Mouse (Mus musculus): ENCODE data around the gene Itga8.

Gene Itga8

DNA sequence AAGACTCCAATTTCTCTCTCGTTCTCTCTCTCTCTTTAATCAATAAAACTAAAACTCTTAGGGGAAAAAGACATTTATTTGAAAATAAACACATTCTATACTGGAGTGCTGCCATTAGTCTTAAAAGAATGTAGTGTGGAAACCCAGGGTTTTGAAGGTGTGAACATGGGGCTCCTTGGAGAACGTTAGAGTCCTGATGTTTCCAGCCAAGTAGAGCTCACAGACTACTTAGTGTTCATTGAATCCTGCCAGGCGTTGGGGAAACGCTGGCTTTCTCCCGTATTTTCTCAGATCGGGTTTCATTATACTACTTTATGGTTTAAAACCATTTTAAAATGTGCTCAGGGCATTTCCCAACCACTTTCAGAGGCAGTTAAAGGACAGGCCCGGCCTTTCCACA lies 103.0 kb downstream of the Itga8 start:
- DNase-seq (ENCODE audit: low read depth, low spot score) = no peak

DNA sequence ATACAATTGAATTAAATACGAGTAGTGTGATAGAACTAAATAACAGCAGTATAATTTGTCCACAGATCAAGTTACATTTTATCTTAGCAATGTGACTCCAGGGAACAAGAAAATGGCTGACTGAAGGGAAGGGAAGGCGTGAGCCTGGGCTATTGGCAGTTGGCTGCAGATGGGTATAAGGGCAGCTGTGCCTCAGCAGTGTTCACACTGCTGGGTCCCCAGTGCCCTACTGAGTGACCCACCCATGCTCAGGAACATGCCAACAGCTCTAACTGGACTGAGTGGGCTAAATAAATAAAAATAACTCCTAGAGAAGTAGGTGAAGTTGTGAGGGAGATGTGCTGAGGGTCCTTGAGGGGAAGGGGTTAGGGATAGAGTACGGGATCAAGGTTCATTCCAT lies 103.5 kb downstream of the Itga8 start:
- no peak for DNase-seq (ENCODE audit: low read depth, low spot score)

DNA sequence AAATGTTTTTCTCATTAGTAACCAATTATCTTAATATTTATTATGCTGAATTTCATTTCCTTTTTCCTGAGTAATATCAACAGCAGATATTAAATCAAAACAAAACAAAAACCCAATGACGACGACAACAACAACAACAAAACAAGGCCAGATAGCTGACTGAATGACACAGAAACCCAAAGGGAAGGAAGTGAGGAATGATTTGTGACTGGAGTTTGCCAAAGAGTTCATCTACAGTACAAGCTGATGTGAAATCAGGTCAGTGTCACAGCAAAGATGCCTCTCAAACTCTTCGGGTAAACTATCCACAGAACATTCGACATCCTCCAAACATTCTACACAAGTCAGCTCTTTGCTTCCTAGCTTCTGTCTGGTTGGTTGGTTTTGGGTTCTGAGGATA lies 104.0 kb downstream of the Itga8 start:
- no peak for DNase-seq (ENCODE audit: low read depth, low spot score)

DNA sequence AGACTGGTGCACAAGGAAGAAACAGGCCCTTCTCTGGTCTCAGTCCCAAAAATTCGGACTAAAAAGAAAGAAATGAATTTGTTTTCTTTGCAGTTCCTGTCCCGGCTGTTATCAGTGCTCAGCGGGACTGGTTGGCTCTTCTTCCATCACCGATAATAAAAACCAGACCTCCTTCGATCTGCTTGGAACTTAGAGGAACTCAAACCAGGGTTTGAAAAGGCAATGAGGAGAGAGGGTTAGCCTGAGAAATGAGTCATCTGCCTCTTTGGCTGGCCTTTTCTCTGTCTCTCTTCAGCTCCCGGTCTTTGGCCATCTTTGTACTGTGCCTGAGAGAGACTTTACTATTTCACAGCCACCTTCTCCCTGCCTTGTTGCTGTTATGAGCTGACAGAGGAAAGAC lies 112.7 kb downstream of the Itga8 start:
- DNase-seq (ENCODE audit: low read depth, low spot score) = no peak

DNA sequence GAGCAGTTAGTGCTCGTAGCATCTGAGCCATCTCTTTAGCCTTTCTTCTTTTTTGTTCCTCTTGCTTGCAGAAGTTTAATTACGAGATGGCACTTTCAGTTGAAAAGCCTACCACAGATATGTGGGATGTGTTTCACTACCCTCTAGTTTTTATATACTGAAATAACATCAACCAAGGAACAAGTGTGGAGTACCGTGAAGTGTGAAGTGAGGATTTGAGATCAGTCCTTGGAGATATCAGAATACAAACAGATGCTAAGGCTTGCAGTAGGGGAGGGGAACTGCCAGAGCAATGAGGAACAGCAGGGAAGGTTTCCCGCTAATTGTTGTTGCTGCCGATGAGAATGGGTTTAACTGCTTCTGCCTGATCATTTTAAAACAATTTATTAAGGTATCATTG lies 114.1 kb downstream of the Itga8 start:
- DNase-seq (ENCODE audit: low read depth, low spot score) = no peak

DNA sequence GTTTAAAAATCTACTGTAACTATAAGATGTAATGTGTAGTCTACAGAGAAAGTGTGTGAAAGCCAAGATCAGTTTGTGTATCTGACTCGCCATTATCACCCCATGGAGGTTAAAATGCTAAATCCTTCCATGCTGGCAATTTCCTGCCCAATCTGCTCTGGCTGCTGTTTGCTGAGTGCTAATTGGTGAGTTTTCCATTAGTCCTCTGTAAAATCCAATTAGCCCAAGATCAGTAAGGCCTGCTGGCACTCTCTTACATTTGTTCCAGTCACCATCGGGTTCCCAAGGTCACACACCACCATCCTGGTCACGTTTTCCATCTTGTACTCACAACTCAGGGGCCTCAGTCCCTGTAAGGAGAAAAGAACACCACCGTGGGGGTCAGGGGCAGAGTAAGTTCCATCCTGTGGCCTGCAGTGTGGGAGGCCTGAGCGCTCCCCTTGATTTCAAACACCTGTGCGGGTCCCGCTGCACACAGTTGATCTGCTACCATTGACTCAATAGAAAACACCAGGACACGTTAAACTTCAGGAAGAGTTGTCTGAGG lies 119.2 kb downstream of the Itga8 start:
- peak; percentile 69 for DNase-seq (ENCODE audit: low read depth, low spot score)

DNA sequence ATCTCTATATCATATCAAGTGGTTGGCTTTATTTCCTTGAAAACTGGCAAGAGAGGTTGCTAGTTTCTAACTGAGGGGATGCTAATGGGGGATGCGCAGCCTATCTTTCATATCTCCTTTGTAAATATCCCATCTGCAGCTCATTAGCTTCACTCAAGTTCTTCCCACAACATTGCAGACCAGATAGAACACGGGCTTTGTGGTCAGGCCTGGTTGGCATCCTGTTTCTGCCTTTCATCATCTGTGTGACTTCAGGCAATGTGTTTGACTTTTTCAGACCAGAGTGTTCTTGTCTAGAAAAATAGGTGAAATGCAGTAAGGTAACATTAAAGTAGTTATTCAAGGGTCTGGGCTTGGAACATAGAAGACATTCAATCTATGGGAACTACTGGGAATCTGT lies 121.1 kb downstream of the Itga8 start:
- no peak for DNase-seq (ENCODE audit: low read depth, low spot score)

DNA sequence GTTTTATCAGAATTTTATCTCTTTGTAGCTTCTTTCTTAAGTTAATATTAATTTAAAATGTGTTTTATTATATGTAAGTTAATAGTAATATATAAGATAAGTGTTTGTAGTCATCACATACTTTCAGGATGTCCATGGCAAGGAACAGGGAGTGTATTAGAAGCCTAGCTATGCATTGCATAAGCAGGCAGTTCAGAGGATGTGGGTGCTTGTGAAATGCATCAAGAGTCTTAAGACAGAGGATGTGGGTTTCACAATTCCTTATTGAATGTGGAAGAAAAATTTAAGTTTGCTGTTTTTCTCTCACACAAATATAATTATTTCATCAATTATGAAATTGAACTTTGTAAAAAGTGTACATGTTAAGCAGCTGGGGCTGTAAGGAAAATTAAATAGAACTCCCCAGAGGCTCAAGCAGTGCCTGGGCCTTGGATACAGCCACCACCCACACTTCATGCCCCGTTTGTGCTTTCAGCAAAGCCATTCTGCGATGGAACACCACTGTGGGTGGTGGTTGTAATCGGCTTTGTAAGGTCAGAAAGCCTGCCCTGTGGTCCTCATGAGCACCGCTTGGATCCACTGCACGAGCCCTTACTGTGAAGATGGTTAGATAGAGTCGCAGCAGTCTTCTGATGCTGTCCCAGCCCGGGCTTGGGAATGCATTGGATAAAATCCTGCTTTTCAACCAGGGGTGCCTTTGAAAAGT lies 126.8 kb downstream of the Itga8 start:
- no peak for DNase-seq (ENCODE audit: low read depth, low spot score)

DNA sequence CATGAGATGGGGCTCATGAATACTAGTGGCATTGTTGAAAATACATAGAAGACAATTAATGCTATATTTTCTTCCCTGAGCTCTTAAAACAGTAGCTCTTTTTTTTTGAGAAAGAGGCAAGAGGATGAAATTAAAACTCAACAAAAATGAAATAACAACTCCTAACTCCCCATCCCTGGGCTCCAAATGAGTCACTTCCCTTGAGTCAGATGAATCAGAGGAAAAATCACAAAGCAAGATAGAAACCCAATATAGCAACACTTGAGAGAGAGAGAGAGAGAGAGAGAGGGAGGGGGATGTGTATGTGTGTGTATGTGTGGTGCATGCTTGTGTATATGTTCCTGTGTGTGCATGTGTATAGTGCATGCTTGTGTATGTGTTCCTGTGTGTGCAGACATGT lies 131.5 kb downstream of the Itga8 start:
- DNase-seq (ENCODE audit: low read depth, low spot score) = no peak

DNA sequence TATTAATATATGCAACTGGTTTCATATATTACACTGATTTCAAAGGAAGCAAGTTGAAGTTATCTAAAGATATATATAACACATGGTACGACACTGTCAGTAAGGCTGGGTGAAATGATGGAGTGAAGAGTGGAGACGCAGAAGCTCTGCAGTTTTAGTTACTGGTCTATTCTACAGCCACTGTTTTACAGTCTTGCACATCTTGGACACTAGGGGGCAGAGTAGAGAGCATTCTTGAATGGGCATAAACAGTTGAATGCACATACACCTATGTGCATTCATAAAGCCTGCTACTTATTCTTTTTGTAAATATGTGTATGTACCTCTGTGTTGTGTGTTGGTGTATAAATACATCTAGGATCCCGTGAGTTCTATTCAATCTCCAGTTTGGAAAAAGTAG lies 141.2 kb downstream of the Itga8 start:
- DNase-seq (ENCODE audit: low read depth, low spot score) = peak; percentile 39

DNA sequence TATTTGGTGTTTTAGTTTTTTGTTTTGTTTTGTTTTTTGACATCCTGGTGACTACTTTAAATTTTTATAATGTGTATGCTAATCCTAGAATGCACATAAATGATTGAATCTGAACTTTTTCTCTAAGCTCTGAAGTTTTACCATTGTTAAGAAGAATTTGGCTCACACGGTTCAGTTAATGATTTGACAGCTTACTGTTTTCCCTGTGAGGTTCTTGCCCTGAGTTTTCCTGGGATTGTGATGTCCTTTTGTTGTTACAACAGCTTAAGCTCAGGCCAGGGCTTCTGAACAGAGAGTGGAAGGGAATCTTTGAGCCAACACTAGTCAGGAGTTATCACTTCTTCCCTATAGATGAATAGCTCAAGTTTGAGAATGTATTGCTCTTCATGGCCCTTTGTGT lies 144.7 kb downstream of the Itga8 start:
- no peak for DNase-seq (ENCODE audit: low read depth, low spot score)

DNA sequence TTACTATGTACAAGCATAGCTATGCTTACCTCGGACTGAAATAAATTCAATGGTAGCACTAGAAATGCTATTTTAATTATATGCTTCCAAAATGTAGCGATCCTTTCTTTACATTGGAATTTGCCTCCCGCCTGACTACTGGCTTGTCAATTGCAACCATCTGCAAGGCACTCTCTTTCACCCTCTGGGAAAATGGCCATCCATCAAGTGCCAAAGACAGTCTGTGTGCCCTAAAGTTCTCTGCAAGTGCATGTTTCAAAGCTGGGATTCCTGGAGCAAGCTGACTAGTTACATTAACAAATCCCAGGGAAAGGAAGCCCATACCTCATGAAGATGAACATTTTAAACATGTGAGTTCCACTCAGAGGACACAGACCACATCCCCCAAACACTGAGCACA lies 145.3 kb downstream of the Itga8 start:
- DNase-seq (ENCODE audit: low read depth, low spot score) = peak; percentile 28

DNA sequence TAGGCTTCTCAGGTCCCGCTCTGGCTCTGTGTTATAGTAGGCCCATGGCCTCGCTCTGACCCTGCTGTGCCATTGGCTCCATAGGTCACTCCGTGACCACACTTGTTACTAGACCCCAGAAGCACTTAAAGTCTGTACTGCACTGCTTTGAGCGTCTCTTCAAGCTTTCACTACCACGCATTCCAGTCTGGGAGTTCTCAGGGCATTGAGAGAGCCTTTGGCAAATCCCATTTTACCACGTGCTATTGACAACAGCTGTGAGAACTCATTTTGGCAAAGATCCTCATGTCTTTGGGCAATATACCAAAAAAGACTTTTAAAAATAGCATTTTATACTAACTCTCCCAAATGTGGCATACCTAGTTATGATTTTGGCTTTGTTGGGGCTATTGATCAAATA lies 147.0 kb downstream of the Itga8 start:
- DNase-seq (ENCODE audit: low read depth, low spot score) = no peak

DNA sequence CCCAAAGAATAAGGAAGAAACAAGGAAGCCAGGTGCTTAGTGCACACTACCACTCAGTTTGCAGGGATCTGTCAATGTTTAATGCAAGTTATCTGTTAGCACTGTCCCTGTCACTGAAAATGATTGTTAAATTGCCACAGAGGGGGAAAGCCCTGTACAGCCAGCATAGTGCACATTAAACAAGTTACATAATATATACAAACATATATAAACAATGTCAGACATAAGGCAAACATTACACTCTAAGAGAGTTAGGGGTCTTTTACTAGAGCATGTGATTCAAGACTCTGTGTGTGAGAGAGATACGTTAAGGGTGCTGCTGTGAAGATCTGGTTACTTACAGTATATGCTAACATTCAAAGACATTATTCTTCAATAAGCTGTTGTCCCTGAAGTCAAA lies 148.2 kb downstream of the Itga8 start:
- no peak for DNase-seq (ENCODE audit: low read depth, low spot score)

DNA sequence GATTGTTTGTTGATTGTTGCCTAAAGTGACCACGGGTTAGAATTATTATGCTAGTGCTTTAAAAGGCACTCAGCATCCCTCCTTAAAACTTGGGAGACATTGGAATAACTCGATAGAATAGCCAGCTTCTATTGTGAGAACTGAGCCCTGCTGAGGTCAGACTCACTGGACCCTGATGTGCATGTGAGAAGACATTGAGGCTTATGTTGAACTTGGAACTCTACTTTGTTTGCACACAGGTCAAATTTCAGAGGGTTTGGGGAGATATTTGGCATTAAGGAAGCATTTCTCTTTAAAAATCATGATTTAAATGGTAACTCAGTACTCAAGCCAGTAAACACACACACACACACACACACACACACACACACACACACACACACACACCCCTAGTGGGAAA lies 153.8 kb downstream of the Itga8 start:
- no peak for DNase-seq (ENCODE audit: low read depth, low spot score)

DNA sequence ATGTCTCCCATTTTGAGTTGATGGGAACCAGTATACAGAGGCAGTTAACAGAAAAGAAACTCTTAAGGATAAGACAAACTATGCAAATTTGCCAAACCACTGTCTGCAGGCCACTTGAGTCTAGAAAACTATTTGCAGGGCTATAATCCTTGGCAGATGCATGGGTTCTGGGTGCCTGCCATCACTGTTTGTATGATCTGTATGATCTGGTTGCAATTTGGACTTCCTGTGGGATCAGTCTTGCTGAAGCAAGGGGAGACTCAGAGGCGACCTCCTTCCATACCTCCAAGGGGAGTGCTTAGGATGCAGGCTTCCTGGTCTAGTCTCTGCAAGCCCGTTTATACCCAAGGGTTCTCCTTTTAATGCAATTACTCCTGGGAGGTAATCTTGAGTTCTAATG lies 155.1 kb downstream of the Itga8 start:
- no peak for DNase-seq (ENCODE audit: low read depth, low spot score)

DNA sequence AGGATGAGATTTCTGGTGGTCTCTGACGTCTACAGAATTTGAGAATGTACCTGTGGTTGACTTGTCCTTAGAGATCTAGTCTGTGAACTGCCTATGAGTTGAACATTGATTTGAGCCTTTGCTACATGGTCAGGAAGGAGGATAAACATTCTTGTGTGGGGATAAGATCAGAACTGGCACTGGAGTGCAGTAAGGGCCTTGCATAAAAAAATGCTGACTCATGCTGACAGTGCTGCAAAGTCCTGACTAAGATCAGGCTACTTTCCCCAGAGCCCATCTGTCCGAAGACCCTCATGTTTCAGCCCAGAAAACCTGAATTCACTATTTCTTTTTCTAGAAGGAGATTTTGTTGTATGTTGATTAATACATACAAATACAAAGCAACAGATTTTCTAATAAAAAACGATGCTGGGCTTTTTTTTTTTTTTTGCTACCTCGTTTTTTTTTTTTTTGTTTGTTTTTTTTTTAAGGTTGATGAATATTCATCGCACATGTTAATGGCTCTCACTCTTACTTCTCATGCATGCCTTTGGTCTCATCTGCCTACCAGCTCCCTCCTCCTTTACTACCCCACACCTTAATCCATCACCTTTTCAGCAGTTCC lies 162.9 kb downstream of the Itga8 start:
- no peak for DNase-seq (ENCODE audit: low read depth, low spot score)

DNA sequence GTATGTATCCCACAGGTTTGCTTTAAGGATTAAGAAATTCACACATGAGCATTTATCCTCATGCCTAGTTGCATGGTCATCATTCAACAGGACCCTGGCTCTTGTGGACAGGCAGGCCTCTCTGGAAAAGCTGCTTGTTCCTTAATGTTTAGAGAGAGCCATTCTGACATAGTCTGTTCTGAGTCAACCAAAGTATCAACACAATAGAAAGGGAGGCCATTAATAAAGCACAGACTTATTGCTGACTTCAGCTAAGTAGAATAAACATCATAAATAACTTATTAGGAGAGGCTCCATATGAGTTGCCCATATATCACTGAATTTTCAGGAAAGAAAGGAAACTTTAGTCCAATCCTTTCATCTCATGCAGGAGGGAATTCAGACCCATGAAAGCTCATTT lies 175.1 kb downstream of the Itga8 start:
- peak; percentile 18 for DNase-seq (ENCODE audit: low read depth, low spot score)

DNA sequence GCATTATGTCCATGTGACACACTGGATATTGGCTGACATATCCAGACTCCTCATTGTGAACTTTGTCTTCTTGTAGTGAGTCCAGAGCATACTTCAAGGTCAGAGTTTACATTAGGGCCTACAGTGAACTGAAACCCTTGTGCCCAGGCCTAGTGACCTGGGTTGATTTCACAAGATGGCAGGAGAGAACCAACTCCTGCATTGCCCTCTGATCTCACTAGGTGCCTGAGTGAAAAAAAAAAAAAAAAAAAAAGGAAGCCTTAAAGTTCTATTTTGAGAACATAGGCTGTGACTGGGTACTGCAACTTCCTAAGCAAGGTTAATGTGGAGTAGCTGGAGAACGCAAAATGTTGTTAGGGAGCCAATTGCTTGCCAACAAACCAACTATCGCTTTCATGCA lies 186.2 kb downstream of the Itga8 start:
- no peak for DNase-seq (ENCODE audit: low read depth, low spot score)

DNA sequence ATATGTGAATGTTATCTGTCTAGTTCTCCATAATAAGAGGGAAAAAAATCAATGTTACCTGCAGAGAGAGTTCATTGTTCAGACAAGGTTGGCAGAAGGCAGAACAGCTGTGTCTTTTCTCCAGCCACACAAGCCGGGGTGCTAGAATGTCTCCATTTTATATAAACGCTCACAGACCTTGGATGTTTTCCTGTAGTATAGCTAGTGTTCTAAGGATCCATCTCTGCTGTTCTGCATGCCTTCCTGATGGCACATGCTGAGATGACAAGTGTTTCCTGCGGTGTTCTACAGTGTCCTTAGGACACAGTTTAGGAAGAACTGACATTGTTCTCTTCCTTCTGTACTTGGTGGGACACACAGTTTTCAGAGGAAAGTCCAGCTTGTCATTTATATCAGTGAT lies 192.4 kb downstream of the Itga8 start:
- no peak for DNase-seq (ENCODE audit: low read depth, low spot score)

DNA sequence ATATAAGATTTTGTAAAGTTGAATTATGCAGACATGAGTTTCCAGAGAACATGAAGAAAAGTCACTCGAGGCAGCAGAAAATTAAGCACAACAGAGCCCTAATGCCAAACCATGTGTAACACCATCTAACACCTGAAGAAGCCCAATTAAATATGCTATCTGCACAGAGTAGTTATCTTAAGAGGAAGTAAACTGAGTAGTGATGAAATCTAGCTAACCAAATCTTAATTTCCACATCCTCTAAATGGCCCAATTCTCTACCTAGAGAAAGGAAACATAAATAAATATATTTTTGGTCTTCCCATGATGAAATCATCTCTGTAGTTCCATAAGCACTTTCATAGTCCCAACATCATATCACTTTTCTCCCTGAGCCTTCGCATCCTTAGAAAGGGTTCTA lies 193.4 kb downstream of the Itga8 start:
- DNase-seq (ENCODE audit: low read depth, low spot score) = no peak

DNA sequence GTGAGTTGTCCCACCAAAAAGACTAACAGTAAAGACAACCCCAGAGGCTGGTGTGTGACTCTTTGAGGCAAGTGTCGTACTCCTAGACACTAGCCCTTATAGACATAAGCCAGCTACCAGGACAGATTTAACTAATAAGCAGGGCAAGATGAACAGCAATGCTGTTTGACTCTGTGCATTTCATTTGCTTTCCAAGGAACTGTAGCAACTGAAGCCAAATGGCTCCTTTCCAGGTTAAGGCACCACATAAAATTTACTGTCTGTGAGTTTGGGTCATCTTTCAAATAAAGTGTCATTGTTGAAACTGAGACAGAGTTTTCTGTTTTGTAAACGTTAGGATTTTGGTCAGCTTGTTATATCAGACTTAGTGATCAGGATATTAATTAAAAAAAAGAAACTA lies 194.5 kb downstream of the Itga8 start:
- DNase-seq (ENCODE audit: low read depth, low spot score) = no peak

DNA sequence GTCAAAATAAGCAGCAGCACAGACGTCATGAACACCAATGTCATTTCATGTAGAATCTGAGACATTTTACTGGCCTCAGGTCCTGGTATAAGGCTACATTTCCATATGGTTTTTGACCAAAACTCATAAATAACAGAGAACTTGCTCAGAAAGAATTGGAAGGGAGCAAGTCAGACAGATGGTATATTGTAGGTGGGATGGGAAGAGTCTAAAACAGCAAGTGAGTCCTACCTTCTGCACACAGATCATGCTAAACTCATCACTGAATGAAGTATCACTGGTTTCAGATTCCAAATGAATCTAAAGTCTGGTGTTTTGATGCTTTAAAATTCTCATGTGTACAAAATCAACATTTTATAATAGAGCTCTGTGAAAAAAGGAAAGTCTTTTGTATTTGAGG lies 198.5 kb downstream of the Itga8 start:
- no peak for DNase-seq (ENCODE audit: low read depth, low spot score)

Measured in forelimb bud, embryonic 11.5 days (tissue).